ENCODE assay signal across 8 mouse cellular contexts in genomic region chr3:69721814-69722186, GRCm38 (mm10). TPM values are rescaled to one million over a fixed set of nuclear protein-coding genes. Genes with fewer than 3 reads are reported as not detected.
DNase-seq lines count a peak whose midpoint lies in the region; ATAC-seq and TF ChIP-seq lines count a peak whose summit lies in the region.

Gene Nmd3, plus strand, starts transcription at chr3:69721985.

- peak within 1 kb of the TSS; percentile 86 for H3K4me3 ChIP-seq in embryonic facial prominence, embryonic 14.5 days (ENCODE audit: low read depth, low read length)
- H3K4me3 ChIP-seq in heart, adult 2 months, result peak within 1 kb of the TSS; percentile 88
- peak within 1 kb of the TSS; percentile 91 for H3K4me3 ChIP-seq in limb, embryonic 13.5 days
- peak within 1 kb of the TSS; percentile 96 for H3K4me3 ChIP-seq in midbrain, embryonic 16.5 days (ENCODE audit: low read depth, low read length)

- TF ChIP-seq CTCF in heart, adult 2 months (IDR thresholded peaks at IDR 0.05), result no peak; the same call in 1 of the 2 replicates

- peak within 1 kb of the TSS; percentile 91 for H3K27ac ChIP-seq in embryonic facial prominence, embryonic 14.5 days (replicated peaks; ENCODE audit: low read depth, low read length)
- peak within 1 kb of the TSS; percentile 77 for H3K27ac ChIP-seq in heart, adult 2 months
- H3K27ac ChIP-seq in limb, embryonic 13.5 days, result peak within 1 kb of the TSS; percentile 89
- peak within 1 kb of the TSS; percentile 89 for H3K27ac ChIP-seq in midbrain, embryonic 16.5 days (ENCODE audit: low read length)

- intact Hi-C loops in heart, adult 2 months (cut with DNase I), result loop anchor here (2.0 kb wide), 1 partner anchor 405 kb away; the partner anchor contains the start of gene Ppm1l

- H3K4me1 ChIP-seq in embryonic facial prominence, embryonic 14.5 days (ENCODE audit: control insufficient read depth, insufficient read depth, low read length), result peaks cover 14% of the 10 kb centered on the region
- H3K4me1 ChIP-seq in heart, adult 2 months (ENCODE audit: control insufficient read depth, insufficient read depth, low read length), result peaks cover 3% of the 10 kb centered on the region; the same call in 1 of the 2 replicates
- H3K4me1 ChIP-seq in limb, embryonic 13.5 days, result peaks cover 17% of the 10 kb centered on the region
- H3K4me1 ChIP-seq in midbrain, embryonic 16.5 days (ENCODE audit: control insufficient read depth, insufficient read depth, low read length), result peaks cover 20% of the 10 kb centered on the region

- H3K9me3 ChIP-seq in embryonic facial prominence, embryonic 14.5 days (ENCODE audit: control insufficient read depth, low read length), result no peaks in the 10 kb centered on the region
- no peaks in the 10 kb centered on the region for H3K9me3 ChIP-seq in limb, embryonic 13.5 days
- no peaks in the 10 kb centered on the region for H3K9me3 ChIP-seq in midbrain, embryonic 16.5 days (replicated peaks; ENCODE audit: control insufficient read depth, low read length, poor library complexity, severe bottlenecking)

- H3K4me2 ChIP-seq in embryonic facial prominence, embryonic 14.5 days (ENCODE audit: low read depth, low read length), result peak within 1 kb of the TSS; percentile 90
- peak within 1 kb of the TSS; percentile 86 for H3K4me2 ChIP-seq in limb, embryonic 13.5 days (replicated peaks)
- peak within 1 kb of the TSS; percentile 94 for H3K4me2 ChIP-seq in midbrain, embryonic 16.5 days (ENCODE audit: low read length)

- peak; percentile 73 for TF ChIP-seq POLR2A in heart, adult 2 months (IDR thresholded peaks at IDR 0.05; ENCODE audit: insufficient read depth, low read depth, low read length)

- no peaks in the 10 kb centered on the region for H3K79me2 ChIP-seq in heart, adult 2 months (replicated peaks; ENCODE audit: control insufficient read depth, insufficient read depth, low read length)

- under 1% methylated on average over 21 of the region's 33 CpGs for WGBS in embryonic facial prominence, embryonic 14.5 days
- under 1% methylated on average over 33 of the region's 33 CpGs for WGBS in heart, adult 2 months
- under 1% methylated on average over 33 of the region's 33 CpGs for WGBS in limb, embryonic 13.5 days
- WGBS in midbrain, embryonic 16.5 days, result under 1% methylated on average over 28 of the region's 33 CpGs

- DNase-seq in 3T3-L1 (ENCODE audit: low read depth, low spot score), result peak; percentile 99
- DNase-seq in adrenal gland, postnatal 4 days (ENCODE audit: low spot score in 2 of 2), result peak; percentile 70 to 82
- peak; percentile 98 for DNase-seq in embryonic facial prominence, embryonic 14.5 days (ENCODE audit: low spot score)
- peak; percentile 87 to 90 for DNase-seq in heart, adult 2 months
- DNase-seq in kidney, adult 8-10 months, result peak; percentile 88 to 89
- DNase-seq in spleen, postnatal 10 days (ENCODE audit: low spot score in 2 of 2), result peak; percentile 78 to 95

- no peaks in the 10 kb centered on the region for H3K27me3 ChIP-seq in embryonic facial prominence, embryonic 14.5 days (replicated peaks; ENCODE audit: control insufficient read depth, insufficient read depth, low read length)
- H3K27me3 ChIP-seq in heart, adult 2 months (ENCODE audit: control insufficient read depth, insufficient read depth, low read length), result no peaks in the 10 kb centered on the region
- H3K27me3 ChIP-seq in limb, embryonic 13.5 days, result no peaks in the 10 kb centered on the region
- H3K27me3 ChIP-seq in midbrain, embryonic 16.5 days (ENCODE audit: control insufficient read depth, insufficient read depth, low read depth, low read length), result no peaks in the 10 kb centered on the region

- H3K9ac ChIP-seq in embryonic facial prominence, embryonic 14.5 days (ENCODE audit: low read depth, low read length), result peak within 1 kb of the TSS; percentile 95
- peak within 1 kb of the TSS; percentile 89 for H3K9ac ChIP-seq in heart, adult 2 months (ENCODE audit: low read depth, low read length)
- H3K9ac ChIP-seq in limb, embryonic 13.5 days, result peak within 1 kb of the TSS; percentile 95
- H3K9ac ChIP-seq in midbrain, embryonic 16.5 days (ENCODE audit: low read depth, low read length), result peak within 1 kb of the TSS; percentile 95

- 0 out of 2 replicates have a peak, but pooled peaks cover 11% of the 10 kb centered on the region for H3K36me3 ChIP-seq in embryonic facial prominence, embryonic 14.5 days (ENCODE audit: control insufficient read depth, insufficient read depth, low read length)
- peaks cover 14% of the 10 kb centered on the region for H3K36me3 ChIP-seq in heart, adult 2 months (ENCODE audit: control insufficient read depth, insufficient read depth, low read length)
- H3K36me3 ChIP-seq in limb, embryonic 13.5 days, result peaks cover 8% of the 10 kb centered on the region
- H3K36me3 ChIP-seq in midbrain, embryonic 16.5 days (ENCODE audit: control insufficient read depth, insufficient read depth, low read length), result no peaks in the 10 kb centered on the region

- no peak for TF ChIP-seq EP300 in heart, adult 2 months (IDR thresholded peaks at IDR 0.05; ENCODE audit: insufficient read depth, low read depth, low read length)

- peak; percentile 98 for ATAC-seq in embryonic facial prominence, embryonic 14.5 days (ENCODE audit: low read depth)
- peak; percentile 96 for ATAC-seq in limb, embryonic 13.5 days (ENCODE audit: low FRiP score, low read depth)
- ATAC-seq in midbrain, embryonic 16.5 days, result peak; percentile 97

RNA-seq across cellular contexts. Expression of gene Nmd3, which starts in this region (rescaled TPM):
- 100 to 1,000 TPM in 1 of 2 experiments, 10 to 100 TPM in 1; 90.2 to 101 TPM for total RNA-seq in adrenal gland, postnatal 4 days (2021)
- polyA plus RNA-seq in embryonic facial prominence, embryonic 14.5 days (2014; fragmentation: Nextera tagmentation; extraction: Ambion mirVana), result 123 and 131 TPM in 2 replicates
- 10 to 100 TPM; 37.3 to 44.8 TPM for total RNA-seq in heart, adult 2 months (2021)
- 20.9 and 21.4 TPM in 2 replicates for polyA plus RNA-seq in heart, adult 2 months (2012; rRNA removed)
- 125 and 142 TPM in 2 replicates for polyA plus RNA-seq in limb, embryonic 13.5 days (2015; fragmentation: Nextera tagmentation; extraction: Ambion mirVana)
- polyA plus RNA-seq in midbrain, embryonic 16.5 days (2015; fragmentation: Nextera tagmentation; extraction: Ambion mirVana), result 89.7 and 106 TPM in 2 replicates

Comparison
In these comparisons a context has a peak if more than half of its experiments do, and no peak if none do; other contexts are left out.
1. Peak in every context shown above with its lines: DNase-seq, ATAC-seq, H3K4me3 ChIP-seq and H3K27ac ChIP-seq.